Mouse (Mus musculus): ENCODE results near the gene Syde2. TPM values are rescaled to one million over a fixed set of nuclear protein-coding genes. Genes with fewer than 3 reads are reported as not detected.

Gene Syde2
- polyA plus RNA-seq (2012; ENCODE audit: insufficient read depth, insufficient read length, low replicate concordance, missing spikeins): not detected in 2 replicates

GRCm38 (mm10) chr3:145987268-145987969 lies at the start of gene Syde2:
Syde2 (plus strand) TSS chr3:145987870.
- 1% methylated on average over 65 of the region's 65 CpGs for WGBS

GRCm38 (mm10) chr3:145938405-145939349 lies 49.0 kb upstream of the Syde2 start:
- Histone ChIP-seq H3K4me1 (ENCODE audit: control insufficient read depth, insufficient read depth, low read length) (peaks cover 11% of the 10 kb centered on the region), H3K27ac (ENCODE audit: insufficient read depth, low read depth, low read length) (no peak overlapping the region), H3K4me3 (ENCODE audit: insufficient read depth, low read depth, low read length) (peak overlapping the region; percentile 70)
- WGBS: 14% methylated on average over 50 of the region's 50 CpGs
- TF ChIP-seq POLR2A (IDR thresholded peaks at IDR 0.05; ENCODE audit: insufficient read depth, low read depth, low read length): no peak
- no peak for TF ChIP-seq CTCF (IDR thresholded peaks at IDR 0.05; ENCODE audit: insufficient read depth, low read depth, low read length)

More at GRCm38 (mm10) chr3:145987268-145987969, at the start of gene Syde2:
- H3K4me1 ChIP-seq (ENCODE audit: control insufficient read depth, insufficient read depth, low read length): peaks cover 11% of the 10 kb centered on the region; the same call in 1 of the 2 replicates
- no peak for TF ChIP-seq POLR2A (IDR thresholded peaks at IDR 0.05; ENCODE audit: insufficient read depth, low read depth, low read length)
- no peak for TF ChIP-seq CTCF (IDR thresholded peaks at IDR 0.05; ENCODE audit: insufficient read depth, low read depth, low read length)
- peak within 1 kb of the TSS; percentile 36; the same call in 1 of the 2 replicates for H3K27ac ChIP-seq (ENCODE audit: insufficient read depth, low read depth, low read length)
- peak within 1 kb of the TSS; percentile 87 for H3K4me3 ChIP-seq (ENCODE audit: insufficient read depth, low read depth, low read length)

GRCm38 (mm10) chr3:145939402-145939801 lies 48.3 kb upstream of the Syde2 start:
- Histone ChIP-seq H3K27ac (ENCODE audit: insufficient read depth, low read depth, low read length) (no peak overlapping the region), H3K4me1 (ENCODE audit: control insufficient read depth, insufficient read depth, low read length) (peaks cover 11% of the 10 kb centered on the region), H3K4me3 (ENCODE audit: insufficient read depth, low read depth, low read length) (peak overlapping the region; percentile 70)
- TF ChIP-seq CTCF (IDR thresholded peaks at IDR 0.05; ENCODE audit: insufficient read depth, low read depth, low read length) (no peak), POLR2A (IDR thresholded peaks at IDR 0.05; ENCODE audit: insufficient read depth, low read depth, low read length) (no peak)
- WGBS: 70% methylated on average over 12 of the region's 12 CpGs

- WGBS: 50% methylated on average over 4 of the region's 4 CpGs
- Histone ChIP-seq H3K4me3 (ENCODE audit: insufficient read depth, low read depth, low read length) (no peak overlapping the region), H3K27ac (ENCODE audit: insufficient read depth, low read depth, low read length) (no peak overlapping the region), H3K4me1 (ENCODE audit: control insufficient read depth, insufficient read depth, low read length) (peaks cover 11% of the 10 kb centered on the region)
- TF ChIP-seq CTCF (IDR thresholded peaks at IDR 0.05; ENCODE audit: insufficient read depth, low read depth, low read length): no peak
- TF ChIP-seq POLR2A (IDR thresholded peaks at IDR 0.05; ENCODE audit: insufficient read depth, low read depth, low read length): no peak
Observed at GRCm38 (mm10) chr3:145939971-145940370, 47.7 kb upstream of the Syde2 start.

- Histone ChIP-seq H3K4me3 (ENCODE audit: insufficient read depth, low read depth, low read length) (no peak overlapping the region), H3K27ac (ENCODE audit: insufficient read depth, low read depth, low read length) (no peak overlapping the region), H3K4me1 (ENCODE audit: control insufficient read depth, insufficient read depth, low read length) (peaks cover 11% of the 10 kb centered on the region)
- WGBS: 8% methylated on average over 3 of the region's 3 CpGs
- no peak for TF ChIP-seq POLR2A (IDR thresholded peaks at IDR 0.05; ENCODE audit: insufficient read depth, low read depth, low read length)
- TF ChIP-seq CTCF (IDR thresholded peaks at IDR 0.05; ENCODE audit: insufficient read depth, low read depth, low read length): no peak
Observed at GRCm38 (mm10) chr3:145941971-145942370, 45.7 kb upstream of the Syde2 start.

GRCm38 (mm10) chr3:145944348-145944747 lies 43.3 kb upstream of the Syde2 start:
- TF ChIP-seq CTCF (IDR thresholded peaks at IDR 0.05; ENCODE audit: insufficient read depth, low read depth, low read length) (no peak), POLR2A (IDR thresholded peaks at IDR 0.05; ENCODE audit: insufficient read depth, low read depth, low read length) (no peak)
- 81% methylated on average over 7 of the region's 7 CpGs for WGBS
- peaks cover 4% of the 10 kb centered on the region for H3K4me1 ChIP-seq (ENCODE audit: control insufficient read depth, insufficient read depth, low read length)
- no peak overlapping the region for H3K27ac ChIP-seq (ENCODE audit: insufficient read depth, low read depth, low read length)
- no peak overlapping the region for H3K4me3 ChIP-seq (ENCODE audit: insufficient read depth, low read depth, low read length)

- TF ChIP-seq CTCF (IDR thresholded peaks at IDR 0.05; ENCODE audit: insufficient read depth, low read depth, low read length) (no peak), POLR2A (IDR thresholded peaks at IDR 0.05; ENCODE audit: insufficient read depth, low read depth, low read length) (no peak)
- WGBS: 89% methylated on average over 3 of the region's 3 CpGs
- Histone ChIP-seq H3K27ac (ENCODE audit: insufficient read depth, low read depth, low read length) (no peak overlapping the region), H3K4me1 (ENCODE audit: control insufficient read depth, insufficient read depth, low read length) (peaks cover 6% of the 10 kb centered on the region), H3K4me3 (ENCODE audit: insufficient read depth, low read depth, low read length) (no peak overlapping the region)
Observed at GRCm38 (mm10) chr3:145945904-145946303, 41.8 kb upstream of the Syde2 start.

- no peak overlapping the region for H3K4me3 ChIP-seq (ENCODE audit: insufficient read depth, low read depth, low read length)
- H3K27ac ChIP-seq (ENCODE audit: insufficient read depth, low read depth, low read length): no peak overlapping the region
- WGBS: 10% methylated on average over 2 of the region's 2 CpGs
- H3K4me1 ChIP-seq (ENCODE audit: control insufficient read depth, insufficient read depth, low read length): peaks cover 6% of the 10 kb centered on the region
- TF ChIP-seq CTCF (IDR thresholded peaks at IDR 0.05; ENCODE audit: insufficient read depth, low read depth, low read length) (no peak), POLR2A (IDR thresholded peaks at IDR 0.05; ENCODE audit: insufficient read depth, low read depth, low read length) (no peak)
Observed at GRCm38 (mm10) chr3:145946654-145947053, 41.0 kb upstream of the Syde2 start.

Data from olfactory bulb, adult 2 months (tissue).